Mouse (Mus musculus) intestine, embryonic 16.5 days (tissue): ENCODE measurements around the gene Mettl7a1. TPM values are rescaled to one million over a fixed set of nuclear protein-coding genes. Genes with fewer than 3 reads are reported as not detected.
"Not testable (repeated sequence)": the region's sequence is repeated elsewhere in the genome, so short reads cannot be mapped to it uniquely, and the experiment has no call there.

Experiments used
- ATAC-seq: fragments of 200-750 bp; cut with Nextera tagmentation; 2 replicates; pipeline ENCODE4 v1.8.0; 2017; ENCODE audit warnings: moderate TSS enrichment, moderate library complexity
- H3K27ac ChIP-seq: fragments of 300-500 bp; sonication (generic); 2 replicates; pipeline ENCODE4 v1.5.1; 2014; ENCODE audit warnings: mild to moderate bottlenecking, low read length
- H3K27me3 ChIP-seq: fragments of 300-500 bp; sonication (generic); replicated peaks from 2 replicates; pipeline ENCODE4 v1.6.1; 2014; ENCODE audit warnings: low read length, control low read depth, mixed read lengths; ENCODE audit not compliant: control insufficient read depth, insufficient read depth
- H3K36me3 ChIP-seq: fragments of 300-500 bp; sonication (generic); 2 replicates; pipeline ENCODE4 v1.6.1; 2014; ENCODE audit warnings: low read length, control low read depth; ENCODE audit not compliant: control insufficient read depth, insufficient read depth
- H3K4me1 ChIP-seq: fragments of 300-500 bp; sonication (generic); 2 replicates; pipeline ENCODE4 v1.6.1; 2014; ENCODE audit warnings: low read length, control low read depth, mixed read lengths; ENCODE audit not compliant: control insufficient read depth, insufficient read depth
- H3K4me2 ChIP-seq: fragments of 300-500 bp; sonication (generic); 2 replicates; pipeline ENCODE4 v1.6.1; 2014; ENCODE audit warnings: low read depth, low read length, control low read depth
- H3K4me3 ChIP-seq: fragments of 300-500 bp; sonication (generic); 2 replicates; pipeline ENCODE4 v1.5.1; 2014; ENCODE audit warnings: mild to moderate bottlenecking, low read length
- H3K9ac ChIP-seq: fragments of 300-500 bp; sonication (generic); 2 replicates; pipeline ENCODE4 v1.6.1; 2014; ENCODE audit warnings: low read depth, low read length
- H3K9me3 ChIP-seq: fragments of 300-500 bp; sonication (generic); 2 replicates; pipeline ENCODE4 v1.6.1; 2016; ENCODE audit warnings: low read length, control low read depth; ENCODE audit not compliant: control insufficient read depth
- WGBS: fragments of 180-500 bp; shearing (Covaris S2); extraction: QIAGEN DNeasy Blood & Tissue Kit; methylation state at CpG from one replicate; pipeline ENCODE4 v1.1.7; 2014; 5-methylcytosine and 5-hydroxymethylcytosine counted together
- polyA plus RNA-seq: library from polyadenylated mRNA; unstranded; fragments of >200 nt; fragmentation: Nextera tagmentation; extraction: Ambion mirVana; gene quantifications from 2 replicates; pipeline ENCODE4 v1.2.1, GENCODE M21; 2015

Gene Mettl7a1
- polyA plus RNA-seq, 1 experiment from 2014 or later: 7.4 TPM

DNA sequence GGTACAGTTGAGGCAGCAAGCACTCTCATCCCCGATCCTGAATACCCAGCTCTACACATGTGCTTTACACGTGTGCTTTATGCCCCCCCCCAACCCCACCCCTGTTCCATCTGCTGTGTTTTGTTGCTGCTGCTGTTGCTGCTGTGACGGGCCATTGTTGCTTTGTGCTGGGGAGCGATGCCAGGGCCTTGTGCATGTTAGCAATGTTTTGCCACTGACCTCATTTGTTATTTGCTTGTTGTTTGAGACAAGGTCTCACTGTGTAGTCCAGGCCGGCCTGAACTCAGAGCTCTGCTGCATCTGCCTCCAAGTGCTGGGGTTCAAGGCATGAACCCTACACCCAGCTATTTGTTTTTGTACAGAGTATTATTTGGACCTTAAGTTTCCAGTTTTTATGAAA is 13.1 kb upstream of the Mettl7a1 start:
- H3K36me3 ChIP-seq: no peaks in the 10 kb centered on the region
- H3K4me3 ChIP-seq: no peak overlapping the region
- H3K4me1 ChIP-seq: no peaks in the 10 kb centered on the region
- WGBS: 79% methylated on average over 5 of the region's 5 CpGs
- H3K9me3 ChIP-seq: no peaks in the 10 kb centered on the region
- ATAC-seq: no peak
- no peak overlapping the region for H3K4me2 ChIP-seq
- H3K27me3 ChIP-seq: no peaks in the 10 kb centered on the region
- no peak overlapping the region for H3K9ac ChIP-seq
- H3K27ac ChIP-seq: no peak overlapping the region

DNA sequence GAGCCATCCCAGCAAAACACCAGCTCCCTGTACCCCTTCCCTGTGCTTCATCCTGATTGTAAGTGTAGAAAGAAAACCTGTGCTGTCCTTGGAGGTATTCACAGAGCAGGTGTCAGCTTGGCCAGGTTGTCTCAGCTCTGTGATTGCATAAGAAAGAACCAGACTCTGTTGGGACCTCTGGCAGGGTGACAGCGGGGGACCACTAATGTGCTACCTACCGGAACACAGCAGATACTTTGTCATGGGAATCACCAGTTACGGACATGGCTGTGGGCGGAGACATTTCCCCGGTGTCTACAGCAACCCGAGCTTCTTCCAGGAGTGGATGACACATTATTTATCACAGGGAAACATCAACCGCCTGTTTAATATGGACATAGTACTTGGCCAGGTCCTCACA is 11.6 kb upstream of the Mettl7a1 start:
- H3K4me1 ChIP-seq: no peaks in the 10 kb centered on the region
- no peak overlapping the region for H3K4me3 ChIP-seq
- H3K4me2 ChIP-seq: no peak overlapping the region
- H3K9ac ChIP-seq: no peak overlapping the region
- no peak overlapping the region for H3K27ac ChIP-seq
- no peaks in the 10 kb centered on the region for H3K36me3 ChIP-seq
- WGBS: 60% methylated on average over 7 of the region's 7 CpGs
- no peak for ATAC-seq
- H3K9me3 ChIP-seq: no peaks in the 10 kb centered on the region
- no peaks in the 10 kb centered on the region for H3K27me3 ChIP-seq

DNA sequence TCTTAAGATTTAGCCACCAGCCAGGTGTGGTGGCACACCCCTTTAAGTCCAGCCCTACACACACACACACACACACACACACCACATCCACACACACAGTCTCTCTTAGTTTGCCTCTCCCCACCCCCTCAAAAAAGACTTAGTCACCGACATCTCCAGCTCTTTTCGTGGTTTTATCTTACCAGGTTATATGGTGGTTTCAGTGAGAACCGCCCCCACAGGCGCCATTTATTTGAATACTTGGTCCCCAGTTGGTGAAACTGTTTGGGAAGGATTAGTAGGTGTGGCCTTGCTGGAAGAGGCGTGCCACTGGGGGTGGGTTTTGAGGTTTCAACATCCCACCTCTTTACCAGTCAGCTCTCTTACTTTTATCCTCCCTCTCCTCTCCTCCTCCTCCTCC is 6.1 kb upstream of the Mettl7a1 start:
- Histone ChIP-seq H3K4me1 (no peaks in the 10 kb centered on the region), H3K4me3 (no peak overlapping the region), H3K4me2 (no peak overlapping the region), H3K9ac (no peak overlapping the region), H3K27ac (no peak overlapping the region), H3K9me3 (no peaks in the 10 kb centered on the region), H3K27me3 (no peaks in the 10 kb centered on the region), H3K36me3 (no peaks in the 10 kb centered on the region)
- WGBS: 90% methylated on average over 5 of the region's 5 CpGs
- no peak for ATAC-seq

DNA sequence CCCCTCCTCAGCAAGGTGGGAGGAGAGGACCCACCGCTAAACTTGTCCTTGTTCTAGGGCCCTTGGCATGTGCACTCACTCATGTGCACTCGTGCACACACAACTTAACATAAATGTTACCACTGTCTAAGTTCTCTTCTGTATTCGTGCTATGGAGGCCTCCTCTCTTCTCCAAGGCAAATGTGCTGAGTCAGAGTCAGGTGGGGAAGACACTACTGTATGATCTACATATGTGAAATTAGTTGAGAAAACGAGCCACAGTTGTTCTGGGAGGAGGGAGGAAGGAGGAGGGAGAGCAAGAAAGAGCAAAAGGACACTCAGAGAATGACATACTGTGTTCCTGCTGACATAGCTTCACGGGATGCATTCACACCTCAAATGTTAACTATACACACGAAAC is 3.4 kb upstream of the Mettl7a1 start:
- ATAC-seq: no peak
- Histone ChIP-seq H3K9me3 (no peaks in the 10 kb centered on the region), H3K27ac (no peak overlapping the region), H3K4me3 (no peak overlapping the region), H3K9ac (no peak overlapping the region), H3K36me3 (no peaks in the 10 kb centered on the region), H3K4me1 (no peaks in the 10 kb centered on the region), H3K27me3 (no peaks in the 10 kb centered on the region), H3K4me2 (no peak overlapping the region)
- WGBS: 69% methylated on average over 6 of the region's 6 CpGs

DNA sequence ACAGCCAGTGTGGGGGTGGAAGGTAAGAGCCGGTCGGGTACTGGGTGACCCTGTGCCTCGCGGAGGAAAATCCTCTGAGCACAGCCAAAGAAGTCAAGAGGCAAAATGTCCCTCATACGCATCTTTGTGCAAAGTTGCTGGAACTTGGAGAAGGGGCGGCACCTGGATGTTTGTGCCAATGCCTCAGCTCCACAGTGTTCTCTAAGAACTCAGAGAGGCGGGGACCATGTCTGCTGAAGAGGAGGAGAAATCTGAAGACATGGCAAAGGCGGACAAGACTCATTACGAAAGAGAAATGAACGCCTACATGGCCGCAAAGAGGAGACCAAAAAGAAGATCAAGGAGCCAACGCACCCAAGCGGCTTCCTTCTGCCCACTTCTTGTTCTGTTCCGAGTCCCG is 2.4 kb upstream of the Mettl7a1 start:
- no peak overlapping the region for H3K27ac ChIP-seq
- H3K27me3 ChIP-seq: no peaks in the 10 kb centered on the region
- H3K4me3 ChIP-seq: no peak overlapping the region
- H3K36me3 ChIP-seq: no peaks in the 10 kb centered on the region
- no peaks in the 10 kb centered on the region for H3K9me3 ChIP-seq
- no peak overlapping the region for H3K4me2 ChIP-seq
- no peak for ATAC-seq
- H3K9ac ChIP-seq: no peak overlapping the region
- no peaks in the 10 kb centered on the region for H3K4me1 ChIP-seq
- WGBS: 84% methylated on average over 15 of the region's 15 CpGs

DNA sequence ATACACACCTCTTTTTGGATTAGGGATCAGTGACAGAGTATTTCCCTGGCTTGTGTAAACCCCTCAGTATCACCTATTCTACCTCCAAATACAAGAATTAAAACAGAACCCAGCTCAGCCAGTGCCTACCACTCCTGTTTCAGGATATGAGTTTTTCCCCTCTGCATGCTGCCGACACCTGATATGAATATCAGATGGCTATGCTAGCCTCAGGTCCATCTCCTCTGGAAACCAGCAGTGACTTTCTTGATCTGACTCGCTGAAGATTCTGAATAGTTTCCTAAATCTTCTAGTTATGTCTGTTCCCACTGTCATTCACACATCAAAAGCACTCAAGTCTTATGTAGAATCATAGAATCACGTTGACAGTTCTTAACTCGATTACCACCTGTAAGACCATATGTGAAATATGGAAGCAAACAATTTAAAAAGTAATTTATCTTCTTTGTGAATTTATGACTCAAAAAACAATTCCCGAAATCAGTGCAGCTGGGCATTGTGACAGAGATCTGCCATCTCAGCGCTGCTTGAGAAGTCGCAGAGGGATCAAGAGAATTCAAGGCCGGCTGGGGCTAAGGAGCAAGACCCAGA is 417 bp upstream of the Mettl7a1 start:
- Histone ChIP-seq H3K27me3 (no peaks in the 10 kb centered on the region), H3K4me1 (no peaks in the 10 kb centered on the region), H3K27ac (peak overlapping the region; percentile 90), H3K9ac (no peak overlapping the region), H3K4me2 (peak overlapping the region; percentile 86), H3K36me3 (no peaks in the 10 kb centered on the region), H3K4me3 (peak overlapping the region; percentile 56; the same call in 1 of the 2 replicates), H3K9me3 (no peaks in the 10 kb centered on the region)
- no peak for ATAC-seq
- WGBS: 49% methylated on average over 8 of the region's 8 CpGs

DNA sequence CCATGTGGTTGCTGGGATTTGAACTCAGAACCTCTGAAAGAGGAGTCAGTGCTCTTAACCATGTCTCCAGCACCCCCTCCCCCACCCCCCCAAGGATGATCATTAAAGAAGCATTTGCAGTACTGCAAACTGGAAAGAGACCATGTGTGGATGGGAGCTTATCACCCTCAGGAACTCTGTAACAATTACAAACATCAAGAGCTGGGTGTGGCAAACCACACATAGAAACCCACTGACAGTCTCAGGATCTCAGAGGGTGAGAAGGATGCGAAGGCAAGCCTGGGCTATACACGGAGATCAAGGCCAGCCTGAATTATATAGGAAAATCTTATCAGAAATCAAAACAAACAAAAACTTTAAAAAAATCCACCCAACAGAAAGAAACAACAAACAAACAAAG is 2.3 kb downstream of the Mettl7a1 start:
- no peak overlapping the region for H3K4me2 ChIP-seq
- 74% methylated on average over 2 of the region's 2 CpGs for WGBS

DNA sequence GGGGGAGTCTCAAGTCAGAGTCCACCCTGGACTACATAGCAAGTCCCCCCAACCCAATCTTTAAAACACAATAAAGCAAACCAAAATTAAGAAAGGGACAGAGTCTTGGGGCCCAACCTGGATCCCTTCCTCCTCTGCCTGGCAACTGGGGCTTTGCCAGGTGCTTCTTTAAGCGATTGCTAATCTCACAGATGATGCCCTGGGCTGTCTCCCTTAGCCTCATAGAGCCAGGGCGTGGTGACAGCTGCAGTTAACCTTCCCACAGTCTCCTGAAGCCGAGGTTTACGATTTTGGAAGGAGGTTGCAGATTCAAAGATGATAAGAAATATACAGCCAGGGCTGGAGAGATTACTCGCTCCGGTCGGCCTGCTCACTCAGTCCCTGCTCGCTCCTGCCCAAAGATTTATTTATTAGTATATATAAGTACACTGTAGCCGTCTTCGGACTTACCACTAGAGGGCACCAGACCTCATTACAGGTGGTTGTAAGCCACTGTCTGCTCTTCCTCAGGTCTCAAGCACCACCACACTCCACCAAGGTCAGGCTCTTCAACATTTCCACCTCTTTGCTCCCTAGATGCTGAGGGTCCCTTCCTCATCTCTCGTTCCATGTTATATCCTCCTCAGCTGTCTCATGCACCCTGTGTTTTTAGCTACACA is 3.6 kb downstream of the Mettl7a1 start:
- not testable (repeated sequence) for H3K4me1 ChIP-seq, H3K9ac ChIP-seq, H3K9me3 ChIP-seq, H3K27me3 ChIP-seq, H3K4me2 ChIP-seq, H3K36me3 ChIP-seq, H3K27ac ChIP-seq, ATAC-seq, H3K4me3 ChIP-seq
- WGBS: 36% methylated on average over 11 of the region's 11 CpGs

More for the DNA sequence above, 2.3 kb downstream of the Mettl7a1 start:
- H3K9ac ChIP-seq: no peak overlapping the region
- ATAC-seq: no peak
- H3K27ac ChIP-seq: no peak overlapping the region
- H3K36me3 ChIP-seq: no peaks in the 10 kb centered on the region
- no peaks in the 10 kb centered on the region for H3K9me3 ChIP-seq
- H3K4me1 ChIP-seq: no peaks in the 10 kb centered on the region
- no peak overlapping the region for H3K4me3 ChIP-seq
- no peaks in the 10 kb centered on the region for H3K27me3 ChIP-seq

DNA sequence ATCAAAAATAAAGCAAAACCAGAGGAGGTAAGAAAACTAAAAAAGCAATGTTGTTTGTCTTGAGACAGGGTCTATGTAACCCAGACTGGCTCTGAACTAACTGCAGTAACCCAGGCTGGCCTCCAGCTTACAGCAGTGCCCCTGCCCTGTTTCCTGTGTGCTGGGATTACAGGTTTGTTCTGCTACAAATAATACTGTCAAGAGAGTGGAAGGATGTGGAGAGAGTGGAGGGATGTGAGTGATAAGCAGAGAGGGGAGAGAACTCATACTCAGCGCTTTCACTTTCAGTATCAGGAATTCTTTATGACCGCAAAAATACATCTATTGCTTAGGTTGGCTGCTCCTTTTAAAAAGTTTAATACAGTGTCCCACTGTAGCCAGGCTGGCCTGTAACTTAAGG is 8.4 kb downstream of the Mettl7a1 start:
- 52% methylated on average over 2 of the region's 2 CpGs for WGBS
- Histone ChIP-seq H3K27ac (no peak overlapping the region; the same call in 1 of the 2 replicates), H3K9me3 (no peaks in the 10 kb centered on the region), H3K4me1 (no peaks in the 10 kb centered on the region), H3K4me3 (no peak overlapping the region), H3K36me3 (no peaks in the 10 kb centered on the region), H3K27me3 (no peaks in the 10 kb centered on the region), H3K4me2 (no peak overlapping the region), H3K9ac (no peak overlapping the region)
- no peak for ATAC-seq
